26 mouse cellular contexts compared by ENCODE assay signal in the genomic region with DNA sequence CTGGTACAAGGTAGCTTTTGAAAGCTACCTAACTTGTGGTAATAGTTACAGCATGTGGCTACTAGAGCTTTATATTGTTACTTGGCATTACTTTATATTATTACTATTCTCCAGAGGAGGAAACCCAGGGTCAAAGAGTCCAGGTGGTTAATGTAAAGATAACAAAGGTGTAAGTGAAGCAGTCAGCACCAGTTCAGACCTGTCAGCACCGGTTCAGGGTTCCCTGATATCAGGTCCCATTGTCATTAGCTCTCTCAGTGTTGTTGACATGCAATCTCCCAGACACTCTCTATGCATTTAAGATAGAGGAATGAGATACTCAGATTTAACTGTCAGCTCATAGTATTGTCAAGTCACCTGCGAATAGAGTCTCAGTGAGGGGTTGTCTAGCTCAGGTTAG.
DNase-seq lines count a peak whose midpoint lies in the region; ATAC-seq and TF ChIP-seq lines count a peak whose summit lies in the region.
"Had no signal": no experiment of that assay in that cellular context is flagged by ENCODE, and none has a peak within 500 bp of the region (broad histone marks: within the 10 kb centered on the region; RNA-seq: fewer than 3 reads in every experiment).

No protein-coding gene starts in this region.

- peak overlapping the region; percentile 43; the same call in 1 of the 2 replicates for H3K27ac ChIP-seq in heart, embryonic 13.5 days (replicated peaks)
- H3K27ac ChIP-seq in embryonic fibroblast, embryonic 13.5 days (ENCODE audit: insufficient read depth, low read length), result 0 out of 2 replicates have a peak overlapping the region, but pooled peaks have one; percentile 29
- H3K27ac ChIP-seq in intestine, postnatal 0 days (ENCODE audit: low read depth, low read length), result peak overlapping the region; percentile 82
- H3K27ac ChIP-seq: embryonic facial prominence, embryonic 10.5 days; embryonic facial prominence, embryonic 13.5 days; forebrain, embryonic 10.5 days; forebrain, embryonic 13.5 days; hindbrain, embryonic 14.5 days; hindbrain, postnatal 0 days had no signal

- WGBS in heart, embryonic 13.5 days, result 23% methylated on average over 2 of the region's 2 CpGs
- WGBS in intestine, postnatal 0 days, result 53% methylated on average over 2 of the region's 2 CpGs

- H3K27me3 ChIP-seq in heart, embryonic 13.5 days (replicated peaks), result peaks cover 28% of the 10 kb centered on the region
- H3K27me3 ChIP-seq in intestine, postnatal 0 days (replicated peaks; ENCODE audit: control insufficient read depth, insufficient read depth, low read length), result no peaks in the 10 kb centered on the region
- H3K27me3 ChIP-seq: embryonic facial prominence, embryonic 13.5 days; forebrain, embryonic 13.5 days had no signal

- H3K4me3 ChIP-seq in heart, embryonic 13.5 days, result no peak overlapping the region
- H3K4me3 ChIP-seq in embryonic fibroblast, embryonic 13.5 days (ENCODE audit: insufficient read depth, low read length), result no peak overlapping the region
- no peak overlapping the region for H3K4me3 ChIP-seq in intestine, postnatal 0 days (ENCODE audit: low read depth, low read length)
- H3K4me3 ChIP-seq: embryonic facial prominence, embryonic 10.5 days; embryonic facial prominence, embryonic 13.5 days; forebrain, embryonic 10.5 days; forebrain, embryonic 13.5 days had no signal

- H3K4me1 ChIP-seq in heart, embryonic 13.5 days, result peaks cover 27% of the 10 kb centered on the region
- peaks cover 3% of the 10 kb centered on the region for H3K4me1 ChIP-seq in embryonic fibroblast, embryonic 13.5 days (ENCODE audit: control insufficient read depth, insufficient read depth, low read length)
- 0 out of 2 replicates have a peak, but pooled peaks cover 3% of the 10 kb centered on the region for H3K4me1 ChIP-seq in intestine, postnatal 0 days (replicated peaks; ENCODE audit: control insufficient read depth, insufficient read depth, low read length)
- H3K4me1 ChIP-seq: forebrain, embryonic 13.5 days had no signal

- DNase-seq in heart, postnatal 10 days, result no peak
- peak; percentile 29 for DNase-seq in ZHBTc4 (ENCODE audit: low read depth, low spot score)
- DNase-seq in layer of hippocampus, adult 9-10 months (ENCODE audit: low spot score), result no peak
- no peak for DNase-seq in kidney, adult 11 months
- DNase-seq in frontal cortex, postnatal 25 days (ENCODE audit: low spot score in 2 of 2), result no peak
- DNase-seq: adrenal gland, adult 8-10 months; adrenal gland, postnatal 25 days; cerebellum, adult 11-12 months; cerebellum, adult 8-10 months; cerebellum, postnatal 10 days; cerebellum, postnatal 36 days; embryo, embryonic 11 days; forebrain, postnatal 0 days; heart, postnatal 4 days had no signal

- intact Hi-C loops in heart, postnatal 10 days (cut with DNase I), result no loop called here

- TF ChIP-seq CTCF in embryonic fibroblast, embryonic 13.5 days (IDR thresholded peaks at IDR 0.05; ENCODE audit: borderline replicate concordance, insufficient read depth, low read length), result no peak
- TF ChIP-seq CTCF in intestine, postnatal 0 days (IDR thresholded peaks at IDR 0.05; ENCODE audit: low read depth), result no peak

- H3K4me2 ChIP-seq in heart, embryonic 13.5 days, result no peak overlapping the region
- H3K4me2 ChIP-seq in intestine, postnatal 0 days (replicated peaks; ENCODE audit: low read depth), result no peak overlapping the region
- H3K4me2 ChIP-seq: embryonic facial prominence, embryonic 13.5 days; forebrain, embryonic 13.5 days; hindbrain, embryonic 14.5 days had no signal

- ATAC-seq in heart, embryonic 13.5 days (ENCODE audit: extremely low read depth, insufficient number of reproducible peaks, low FRiP score, low TSS enrichment), result no peak
- ATAC-seq in intestine, postnatal 0 days, result peak; percentile 91
- ATAC-seq: activated CD4-positive, CD25-positive, alpha-beta regulatory T cell, adult 4 months; CD4-positive, CD25-positive, alpha-beta regulatory T cell, adult 4 months; forebrain, embryonic 13.5 days; forebrain, postnatal 0 days; hindbrain, postnatal 0 days; inflammation-experienced regulatory T-cells, adult 6 months had no signal

- TF ChIP-seq POLR2A in embryonic fibroblast, embryonic 13.5 days (IDR thresholded peaks at IDR 0.05; ENCODE audit: low read depth, low read length), result no peak

- no peak overlapping the region for H3K9ac ChIP-seq in heart, embryonic 13.5 days
- H3K9ac ChIP-seq in intestine, postnatal 0 days (ENCODE audit: low read depth, low read length), result no peak overlapping the region
- H3K9ac ChIP-seq: embryonic facial prominence, embryonic 13.5 days; forebrain, embryonic 13.5 days; forebrain, postnatal 0 days; hindbrain, embryonic 14.5 days had no signal

- no peaks in the 10 kb centered on the region for H3K36me3 ChIP-seq in heart, embryonic 13.5 days
- no peaks in the 10 kb centered on the region for H3K36me3 ChIP-seq in intestine, postnatal 0 days (ENCODE audit: control insufficient read depth, insufficient read depth)
- H3K36me3 ChIP-seq: embryonic facial prominence, embryonic 10.5 days; embryonic facial prominence, embryonic 13.5 days; forebrain, embryonic 10.5 days had no signal

- no peaks in the 10 kb centered on the region for H3K9me3 ChIP-seq in heart, embryonic 13.5 days
- H3K9me3 ChIP-seq in intestine, postnatal 0 days (ENCODE audit: control insufficient read depth), result no peaks in the 10 kb centered on the region
- H3K9me3 ChIP-seq: embryonic facial prominence, embryonic 10.5 days; embryonic facial prominence, embryonic 13.5 days; forebrain, embryonic 10.5 days; forebrain, embryonic 13.5 days had no signal

Comparison
In these comparisons a context has a peak if more than half of its experiments do, and no peak if none do; other contexts are left out.
1. H3K27ac ChIP-seq: peak in every context shown above with its lines; median percentile 82 in intestine, postnatal 0 days; 43 in heart, embryonic 13.5 days; 29 in embryonic fibroblast, embryonic 13.5 days.